Mouse (Mus musculus) kidney, adult 11 months (tissue): ENCODE results near the gene Cacnb4.
A peak's percentile ranks its signal among the peaks of the same experiment; 100 is the strongest.

Source experiments
- DNase-seq: peaks from one replicate; pipeline ENCODE4 v3.0.0; 2022

Cacnb4 gene

GRCm38 (mm10) chr2:52647255-52647998 lies 29.2 kb downstream of the Cacnb4 start:
- no peak for DNase-seq

- no peak for DNase-seq
Observed at GRCm38 (mm10) chr2:52643657-52644056, 33.0 kb downstream of the Cacnb4 start.

- DNase-seq, result no peak
Observed at GRCm38 (mm10) chr2:52639530-52639875, 37.1 kb downstream of the Cacnb4 start.

- no peak for DNase-seq
Observed at GRCm38 (mm10) chr2:52638857-52639529, 37.6 kb downstream of the Cacnb4 start.

GRCm38 (mm10) chr2:52638226-52638625 lies 38.4 kb downstream of the Cacnb4 start:
- no peak for DNase-seq

GRCm38 (mm10) chr2:52636051-52636450 lies 40.6 kb downstream of the Cacnb4 start:
- DNase-seq, result no peak

- no peak for DNase-seq
Observed at GRCm38 (mm10) chr2:52635358-52635757, 41.3 kb downstream of the Cacnb4 start.

- peak; percentile 41 for DNase-seq
Observed at GRCm38 (mm10) chr2:52632880-52633279, 43.8 kb downstream of the Cacnb4 start.

- DNase-seq, result no peak
Observed at GRCm38 (mm10) chr2:52628186-52628585, 48.4 kb downstream of the Cacnb4 start.

- DNase-seq, result no peak
Observed at GRCm38 (mm10) chr2:52626266-52626665, 50.4 kb downstream of the Cacnb4 start.

- DNase-seq, result peak; percentile 35
Observed at GRCm38 (mm10) chr2:52625731-52626130, 50.9 kb downstream of the Cacnb4 start.

- peak; percentile 36 for DNase-seq
Observed at GRCm38 (mm10) chr2:52623921-52624404, 52.7 kb downstream of the Cacnb4 start.

- peak; percentile 86 for DNase-seq
Observed at GRCm38 (mm10) chr2:52623461-52623860, 53.2 kb downstream of the Cacnb4 start.

- no peak for DNase-seq
Observed at GRCm38 (mm10) chr2:52622616-52623015, 54.0 kb downstream of the Cacnb4 start.

GRCm38 (mm10) chr2:52619406-52619974 lies 57.1 kb downstream of the Cacnb4 start:
- DNase-seq, result no peak

GRCm38 (mm10) chr2:52618804-52619203 lies 57.8 kb downstream of the Cacnb4 start:
- no peak for DNase-seq

GRCm38 (mm10) chr2:52615429-52615828 lies 61.2 kb downstream of the Cacnb4 start:
- DNase-seq, result no peak

- no peak for DNase-seq
Observed at GRCm38 (mm10) chr2:52613888-52614287, 62.7 kb downstream of the Cacnb4 start.

GRCm38 (mm10) chr2:52609486-52609885 lies 67.1 kb downstream of the Cacnb4 start:
- no peak for DNase-seq

- DNase-seq, result no peak
Observed at GRCm38 (mm10) chr2:52607857-52608485, 68.7 kb downstream of the Cacnb4 start.

- DNase-seq, result no peak
Observed at GRCm38 (mm10) chr2:52606331-52606730, 70.3 kb downstream of the Cacnb4 start.

GRCm38 (mm10) chr2:52605321-52605720 lies 71.3 kb downstream of the Cacnb4 start:
- no peak for DNase-seq

- DNase-seq, result no peak
Observed at GRCm38 (mm10) chr2:52604651-52605020, 72.0 kb downstream of the Cacnb4 start.
